Mouse (Mus musculus): ENCODE results near the gene Rgs14.

- TF ChIP-seq POLR2A (IDR thresholded peaks at IDR 0.05; ENCODE audit: control insufficient read depth, extremely low read depth, insufficient read depth, low read length, poor library complexity): no peak
- TF ChIP-seq CTCF (IDR thresholded peaks at IDR 0.05; ENCODE audit: borderline replicate concordance, control insufficient read depth, extremely low read depth, insufficient read depth, low read length, poor library complexity): no peak
Measured at GRCm38 (mm10) chr13:55411826-55412225, 42.3 kb downstream of the Rgs14 start.

Measured in thymus, adult 2 months (tissue).